Mouse (Mus musculus) thymus, postnatal 14 days (tissue): Measurements from ENCODE around the gene Gm10320.

ENCODE experiments used
- DNase-seq: peaks from one replicate; pipeline ENCODE4 v3.0.0; 2021

The Gm10320 gene

DNA sequence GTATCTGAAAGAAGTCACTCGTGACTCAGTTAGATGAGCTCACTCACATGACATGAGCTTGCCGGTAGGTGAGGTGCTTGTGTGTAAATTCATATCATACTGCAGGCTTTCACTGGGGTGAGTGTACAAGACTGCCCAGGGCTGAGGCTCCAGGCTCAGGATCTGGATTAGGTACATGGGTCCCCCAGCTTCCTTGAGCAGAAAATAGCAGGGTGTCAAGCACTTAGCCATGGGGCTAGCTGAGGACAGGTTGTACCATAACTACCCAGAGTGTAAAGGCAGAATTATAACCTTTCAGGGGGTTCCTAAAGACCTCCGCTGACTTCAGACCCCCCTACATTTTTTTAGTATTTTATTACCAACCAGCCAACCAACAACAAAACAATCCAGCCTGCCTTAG lies at the start of gene Gm10320:
TSS of gene Gm10320 (minus strand) at position 93 of the 400 bp plus-strand sequence.
- DNase-seq: no peak

DNA sequence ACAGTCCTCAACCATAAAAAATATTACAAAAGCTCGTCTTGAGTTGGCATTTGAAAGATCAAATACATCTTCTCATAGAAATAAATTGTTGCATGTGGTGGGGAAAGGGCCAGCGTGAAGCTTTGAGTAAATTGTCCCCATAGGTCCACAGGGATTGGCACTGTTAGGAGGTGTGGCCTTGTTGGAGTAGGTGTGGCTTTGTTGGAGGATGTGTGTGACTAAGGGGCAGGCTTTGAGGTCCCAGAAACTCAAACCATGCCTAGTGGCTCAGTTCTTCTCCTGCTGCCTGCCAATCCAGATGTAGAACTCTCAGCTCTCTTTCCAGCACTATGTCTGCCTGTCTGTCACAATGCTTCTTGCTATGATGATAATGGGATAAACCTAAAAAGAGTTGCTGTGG lies 49.8 kb upstream of the Gm10320 start:
- DNase-seq: no peak

DNA sequence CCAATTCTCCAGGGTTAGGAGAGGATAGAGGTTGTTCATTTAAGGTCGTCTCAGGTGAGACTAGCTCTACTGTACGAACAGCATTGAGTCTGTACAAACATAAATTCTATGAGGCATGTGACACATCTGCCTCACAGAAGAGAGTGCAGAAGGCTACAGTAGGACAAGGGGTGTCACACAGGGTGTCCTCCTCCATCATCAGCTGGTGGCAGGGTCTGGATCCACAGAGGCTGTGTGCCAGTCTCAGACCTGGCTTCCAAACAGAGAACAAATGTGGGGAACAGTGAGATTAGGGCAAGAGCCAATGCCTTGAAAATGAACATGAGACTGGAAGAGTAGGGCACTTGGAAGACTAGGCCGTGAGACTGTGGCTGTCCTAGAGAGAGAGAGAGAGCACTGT lies 48.4 kb upstream of the Gm10320 start:
- no peak for DNase-seq

DNA sequence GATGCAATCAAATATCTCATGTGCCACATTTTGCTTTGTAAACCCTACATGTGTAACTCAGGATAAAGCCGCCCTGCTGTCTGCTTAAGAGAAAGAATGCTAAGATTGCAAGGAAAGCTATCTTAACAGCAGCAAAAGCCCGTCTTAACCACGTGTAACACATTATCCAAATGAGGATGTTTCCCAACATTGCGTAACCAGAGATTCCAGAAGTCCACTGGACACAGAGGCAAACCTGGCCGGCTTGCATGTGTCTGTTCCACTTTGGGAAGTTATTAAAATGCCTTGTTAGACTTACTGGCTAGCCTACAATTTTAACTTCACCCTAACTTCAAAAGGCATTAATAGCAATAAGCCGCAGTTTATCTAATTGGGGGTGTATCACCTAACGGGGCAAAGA lies 47.5 kb upstream of the Gm10320 start:
- DNase-seq: no peak

DNA sequence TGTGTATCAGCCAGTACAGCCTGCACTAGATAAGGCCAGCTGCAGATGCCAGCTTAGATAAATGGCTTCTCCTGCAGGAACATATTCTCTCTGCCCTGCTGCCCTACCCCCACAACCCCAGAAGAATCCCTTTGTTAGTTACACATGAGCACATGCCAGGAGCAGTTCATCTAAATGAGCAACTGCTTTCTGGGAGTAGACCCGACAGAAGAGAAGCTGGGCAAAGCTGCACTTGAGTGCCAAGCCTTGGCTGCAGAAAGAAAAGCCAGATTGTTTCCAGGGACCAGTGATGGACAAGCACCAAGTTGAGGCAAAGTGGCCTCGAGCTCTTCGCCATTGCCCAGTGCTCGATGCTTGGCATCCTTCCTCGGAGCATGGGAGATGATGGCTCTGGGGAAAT lies 46.8 kb upstream of the Gm10320 start:
- DNase-seq: no peak

DNA sequence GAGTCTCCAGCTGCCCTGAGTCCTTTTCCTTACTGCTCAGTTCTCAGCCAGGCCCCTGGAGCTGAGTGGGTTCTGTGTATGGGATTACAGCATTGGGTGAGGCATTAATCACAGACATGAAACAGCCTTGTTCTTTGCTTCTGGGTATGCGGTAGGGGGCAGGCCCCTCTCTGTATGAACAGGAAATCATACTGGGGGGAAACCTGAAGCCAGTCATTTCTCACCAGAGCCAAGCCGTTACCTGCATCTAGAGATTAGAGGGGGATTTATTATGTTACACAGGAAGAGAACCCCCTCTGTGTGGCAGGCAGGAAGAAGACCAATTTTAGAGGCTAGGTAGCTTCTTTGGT lies 43.1 kb upstream of the Gm10320 start:
- DNase-seq: no peak

DNA sequence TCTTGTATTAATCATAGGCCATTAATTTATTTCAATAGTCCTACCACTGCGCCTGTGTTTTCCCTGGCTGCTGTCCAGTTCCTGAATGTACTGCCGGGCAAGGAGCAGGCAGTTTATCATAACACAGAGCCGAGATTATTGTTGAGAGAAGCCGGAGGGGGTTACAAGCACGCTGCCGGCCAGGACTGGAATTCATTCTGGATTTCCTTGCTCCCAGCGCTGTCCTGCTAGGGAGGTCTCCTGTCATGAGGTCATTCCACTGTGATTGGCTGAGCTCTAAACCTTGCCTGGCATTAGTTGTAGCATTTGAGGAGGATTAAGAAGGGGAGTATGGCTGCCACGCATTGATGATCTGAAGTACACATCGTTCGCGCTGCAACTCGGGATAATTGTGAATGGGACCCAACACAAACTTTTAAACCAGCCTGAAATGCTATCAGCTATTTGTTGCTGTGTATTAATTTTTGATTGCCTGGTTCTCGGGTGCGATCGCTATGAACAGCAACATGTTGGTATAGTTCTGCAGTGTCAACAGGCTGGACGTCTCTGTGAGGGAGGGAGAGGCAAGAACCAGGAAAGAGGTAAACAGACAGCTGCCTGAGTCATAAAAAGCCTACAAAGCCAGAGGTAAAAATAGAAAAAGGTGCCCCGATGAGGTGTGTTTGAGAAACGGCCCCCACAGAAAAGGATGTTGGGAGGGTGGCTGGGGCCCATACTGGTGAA lies 42.5 kb upstream of the Gm10320 start:
- DNase-seq: no peak

DNA sequence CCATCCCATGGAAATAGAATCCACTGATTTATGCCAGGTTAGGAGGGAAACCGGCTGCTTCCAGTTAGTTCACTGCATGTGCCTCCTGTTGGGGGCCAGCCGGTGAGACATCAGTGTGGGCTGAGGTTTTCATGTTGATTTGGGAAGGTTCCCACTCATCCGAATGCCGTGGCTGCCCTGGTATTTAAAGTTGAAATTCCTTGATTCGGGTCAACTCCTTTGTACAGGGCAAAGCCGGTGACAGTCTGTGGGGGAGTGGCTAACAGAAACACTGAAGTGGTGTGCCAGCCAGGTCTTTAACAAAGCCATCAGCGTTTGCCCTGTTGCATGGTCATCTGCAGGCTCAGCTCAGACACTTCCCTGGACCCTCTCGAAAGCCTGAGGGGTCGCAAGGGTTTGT lies 41.6 kb upstream of the Gm10320 start:
- no peak for DNase-seq

DNA sequence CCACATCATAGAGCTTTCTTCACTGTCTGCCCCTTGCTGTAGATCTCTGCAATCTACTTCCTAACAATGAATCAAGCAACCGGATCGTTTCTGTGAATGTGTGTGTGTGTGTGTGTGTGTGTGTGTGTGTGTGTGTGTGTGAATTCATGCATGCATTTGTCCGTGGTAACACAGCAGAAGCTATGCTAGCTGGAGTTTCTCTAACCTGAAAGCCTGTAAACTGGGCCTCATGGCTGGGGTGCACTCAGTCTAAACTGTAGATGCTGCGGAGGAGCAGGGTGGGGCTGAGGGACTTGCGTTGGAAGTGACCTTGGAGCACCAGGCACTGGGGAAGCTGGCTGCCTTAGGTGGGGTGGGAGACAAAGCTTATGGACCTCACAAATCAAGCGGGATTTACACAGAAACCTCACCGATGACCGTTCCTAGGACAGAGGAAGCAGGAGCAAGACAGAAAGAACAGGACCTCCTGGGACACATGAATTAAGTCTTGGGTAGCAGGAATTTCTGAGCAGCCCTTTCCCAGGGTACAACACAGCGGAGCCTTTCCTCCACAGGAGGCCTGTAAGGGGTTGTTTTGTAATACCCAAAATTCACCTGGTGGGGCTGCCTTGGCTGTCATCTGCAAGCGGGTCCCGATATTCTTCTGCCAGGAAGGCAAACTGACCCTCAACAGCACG lies 41.0 kb upstream of the Gm10320 start:
- no peak for DNase-seq

DNA sequence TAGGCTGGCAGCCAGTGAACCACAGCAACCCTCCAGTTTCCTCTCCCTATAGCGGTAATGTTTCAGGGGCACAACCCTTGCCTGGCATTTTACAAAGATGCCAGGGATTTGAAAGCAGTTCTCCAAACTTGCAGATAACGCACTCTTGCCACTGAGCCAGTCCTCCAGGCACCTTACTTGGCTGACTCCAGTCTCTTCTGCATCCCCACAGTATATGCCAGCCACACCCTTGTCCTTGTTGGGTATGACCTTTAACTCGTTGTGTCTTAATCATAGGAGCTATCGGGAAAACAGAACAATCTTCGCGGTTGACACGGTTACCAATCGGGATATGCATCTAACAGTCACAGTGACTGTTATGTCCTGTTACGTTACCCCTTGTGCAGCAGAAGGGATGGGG lies 40.2 kb upstream of the Gm10320 start:
- no peak for DNase-seq

DNA sequence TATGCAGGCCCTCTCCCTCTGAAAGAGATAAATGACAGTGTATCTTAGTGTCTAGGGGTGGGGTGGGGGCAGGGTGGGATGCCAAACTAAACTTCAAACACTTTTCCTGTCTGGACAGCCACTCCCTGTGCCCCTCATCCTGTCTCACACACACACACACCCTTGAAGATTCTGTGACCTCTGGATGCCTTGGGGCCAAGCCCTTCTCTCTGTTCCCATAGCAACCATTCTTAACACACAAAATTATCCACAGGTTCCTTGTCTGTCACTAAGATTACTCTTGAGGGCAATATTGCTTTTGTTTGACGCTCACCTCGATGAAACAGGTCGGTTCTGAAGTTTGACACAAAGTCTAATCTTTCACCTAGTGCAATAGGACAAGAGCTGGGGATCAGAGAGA lies 39.5 kb upstream of the Gm10320 start:
- no peak for DNase-seq

DNA sequence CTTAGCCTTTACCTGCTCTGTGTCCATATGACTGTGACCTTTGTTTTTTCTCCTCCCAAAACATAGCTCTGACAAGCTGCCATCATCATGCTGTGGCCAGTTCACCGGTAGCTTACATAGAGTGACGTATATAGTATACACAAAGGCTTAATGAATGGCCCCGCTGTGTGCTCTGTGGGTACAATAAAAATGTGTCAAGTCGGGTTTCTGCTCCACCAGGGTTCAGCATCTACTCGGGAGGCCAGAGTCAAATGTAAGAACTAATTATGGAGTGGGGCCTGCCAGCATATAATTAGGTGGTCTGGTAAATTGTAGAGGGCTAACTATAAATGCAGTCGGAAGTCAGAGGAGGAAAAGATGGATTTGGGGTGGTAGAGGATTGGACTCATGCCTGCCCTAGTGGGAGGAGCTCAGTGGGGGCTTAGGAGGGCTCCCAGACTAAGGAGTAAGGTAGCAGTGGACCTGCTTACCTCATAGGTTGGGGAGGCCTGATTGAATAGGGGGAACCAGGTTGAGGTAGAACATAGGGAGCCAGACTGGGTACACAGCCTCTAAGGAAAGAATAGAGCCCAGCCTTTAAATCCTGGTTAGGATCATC lies 32.0 kb upstream of the Gm10320 start:
- no peak for DNase-seq

DNA sequence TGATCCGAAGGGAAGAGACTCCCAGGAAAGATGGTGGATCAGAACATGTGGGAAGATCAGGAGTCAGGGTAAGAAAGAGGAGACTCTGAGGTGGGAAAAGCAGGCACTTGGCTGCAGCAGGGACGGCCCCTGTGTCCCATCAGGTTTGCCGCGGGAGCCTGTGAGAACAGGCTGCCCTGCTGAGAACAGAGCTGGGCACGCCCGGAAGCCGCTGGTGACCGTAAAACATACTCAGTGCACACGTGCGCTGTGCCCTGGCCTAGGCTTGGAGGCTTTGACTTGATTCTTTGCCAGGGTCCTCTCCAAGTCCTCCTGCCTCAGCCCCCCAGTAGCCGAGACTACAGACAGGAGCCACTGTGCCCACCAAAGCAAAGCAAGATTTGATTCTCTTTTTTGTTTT lies 26.5 kb upstream of the Gm10320 start:
- DNase-seq: no peak

DNA sequence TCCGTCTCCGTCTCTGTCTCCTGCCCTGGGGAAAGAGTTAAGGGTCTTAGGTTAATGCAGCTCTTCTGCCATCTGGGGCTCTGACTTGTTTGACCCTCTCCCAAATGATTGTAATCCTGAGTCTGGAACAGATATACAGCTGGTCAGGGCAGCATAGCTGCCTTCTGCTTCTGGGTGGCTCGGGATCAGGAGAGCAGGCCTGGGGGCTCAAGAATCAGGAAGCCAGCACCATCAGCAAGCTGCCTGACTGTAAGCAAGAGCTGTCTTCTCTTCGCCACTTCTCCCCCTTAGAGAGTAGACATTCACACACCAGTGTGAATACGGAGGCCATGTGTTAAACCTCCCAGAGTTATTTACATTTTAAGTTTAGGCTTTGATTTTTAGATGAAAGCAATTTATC lies 25.9 kb upstream of the Gm10320 start:
- no peak for DNase-seq

DNA sequence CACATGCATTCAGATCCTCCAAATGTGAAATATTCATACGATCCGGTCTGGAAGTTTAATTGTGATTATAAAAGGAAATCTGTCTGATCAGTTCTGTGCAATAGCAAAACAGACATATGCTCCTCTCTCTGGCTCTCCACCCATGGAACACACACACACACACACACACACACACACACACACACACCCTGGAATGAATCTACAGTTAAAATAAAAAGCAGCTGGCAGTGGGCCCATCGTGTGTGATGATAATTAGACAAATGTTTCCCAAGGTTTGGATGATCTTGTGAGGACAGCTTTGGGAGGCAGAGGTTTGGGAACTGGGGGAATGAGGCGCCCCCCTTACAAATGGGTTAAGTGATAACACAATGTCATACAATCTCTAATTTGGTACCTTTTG lies 25.2 kb upstream of the Gm10320 start:
- no peak for DNase-seq

DNA sequence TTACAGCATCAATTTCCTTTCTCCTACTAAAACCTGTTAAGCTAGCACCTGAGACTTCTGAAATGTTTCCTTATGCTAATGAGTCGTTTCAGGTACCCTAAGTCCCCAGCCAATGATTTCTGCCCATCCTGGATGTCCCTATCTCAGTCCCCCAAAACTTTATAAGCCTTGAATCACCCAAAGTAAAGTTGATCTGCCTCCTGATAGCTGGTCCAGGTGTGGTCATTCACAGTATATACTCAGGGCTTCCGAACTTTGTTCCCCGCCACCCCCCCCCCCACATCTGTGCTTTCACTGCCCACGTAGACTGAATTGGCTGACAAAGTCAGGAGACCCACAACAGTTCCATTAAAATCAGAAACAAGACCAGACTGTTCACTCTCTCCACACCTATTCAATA lies 20.3 kb upstream of the Gm10320 start:
- no peak for DNase-seq

DNA sequence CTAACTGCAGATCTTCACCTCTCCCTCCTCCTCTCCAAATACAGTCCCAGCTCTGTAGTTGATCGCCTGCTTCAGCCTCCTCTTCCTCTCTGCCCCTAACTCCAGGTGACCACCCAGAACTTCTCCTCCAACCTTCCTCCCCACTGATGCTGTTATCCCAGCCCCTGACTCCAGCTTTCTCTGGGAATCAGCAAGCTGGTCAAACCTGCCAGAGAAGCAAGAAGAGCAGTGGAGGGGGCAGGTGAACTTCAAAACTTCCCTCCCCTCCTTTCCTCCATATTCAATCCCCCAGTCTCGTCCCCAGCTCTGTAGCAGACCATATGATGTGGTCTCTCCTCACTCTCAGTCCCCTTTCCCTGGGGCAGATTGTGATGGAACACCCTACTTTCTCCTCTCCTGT lies 15.9 kb upstream of the Gm10320 start:
- no peak for DNase-seq

DNA sequence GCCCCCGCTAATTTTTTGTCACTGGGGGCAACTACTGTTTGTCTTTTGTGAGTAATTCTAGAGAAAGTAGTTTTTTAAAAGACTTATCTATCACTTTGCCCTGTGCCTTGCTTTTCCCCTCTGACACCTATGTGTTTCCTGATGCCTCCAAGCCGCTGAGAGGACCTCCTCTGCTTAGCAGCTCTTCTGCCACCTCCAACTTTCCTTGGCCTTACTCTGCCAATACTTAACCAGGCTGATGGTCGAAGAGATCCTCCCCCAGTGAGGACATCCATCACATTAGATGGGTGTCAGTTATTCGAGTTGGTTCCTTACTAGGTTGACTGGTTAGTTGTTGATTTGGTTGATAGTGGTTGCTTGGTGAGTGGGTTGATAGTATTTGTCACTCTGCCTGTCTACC lies 14.7 kb upstream of the Gm10320 start:
- no peak for DNase-seq

DNA sequence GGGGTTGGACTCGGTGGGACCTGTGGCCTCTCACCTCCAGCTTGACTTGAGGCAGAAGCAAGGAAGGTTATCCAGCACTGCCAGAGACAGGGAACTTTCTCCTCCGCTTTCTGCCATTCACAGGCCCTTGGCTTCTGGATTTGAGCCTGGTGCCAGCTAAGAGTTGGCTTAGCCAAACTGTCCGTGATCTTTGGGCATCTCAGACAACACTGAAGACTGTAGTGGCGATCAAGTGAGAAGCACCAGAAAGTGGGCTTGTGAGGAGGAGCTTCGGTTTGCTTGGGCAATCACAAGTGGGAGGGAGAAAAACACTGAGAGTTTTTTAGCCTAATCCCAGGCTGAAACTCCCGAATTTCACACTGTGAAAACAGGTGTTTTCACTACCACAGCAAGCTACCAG lies 14.2 kb upstream of the Gm10320 start:
- no peak for DNase-seq

DNA sequence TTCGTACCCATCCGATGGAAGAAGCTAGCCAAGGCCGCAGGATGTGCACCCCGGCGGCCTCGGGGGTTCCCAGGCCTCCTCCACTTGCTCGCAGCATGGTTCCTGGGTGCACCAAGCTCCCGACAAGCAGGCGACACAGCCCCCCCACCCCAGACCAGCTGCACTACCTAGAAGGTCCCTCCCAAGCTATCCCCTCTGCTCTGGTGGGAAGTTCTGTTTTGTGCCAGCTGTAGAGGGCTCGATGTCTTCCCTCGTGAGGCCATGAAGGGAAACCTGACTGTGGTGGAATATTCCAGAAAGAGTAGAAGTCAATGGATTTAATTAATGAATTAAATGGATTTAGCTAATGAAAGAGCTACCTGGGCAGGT lies 13.7 kb upstream of the Gm10320 start:
- no peak for DNase-seq

DNA sequence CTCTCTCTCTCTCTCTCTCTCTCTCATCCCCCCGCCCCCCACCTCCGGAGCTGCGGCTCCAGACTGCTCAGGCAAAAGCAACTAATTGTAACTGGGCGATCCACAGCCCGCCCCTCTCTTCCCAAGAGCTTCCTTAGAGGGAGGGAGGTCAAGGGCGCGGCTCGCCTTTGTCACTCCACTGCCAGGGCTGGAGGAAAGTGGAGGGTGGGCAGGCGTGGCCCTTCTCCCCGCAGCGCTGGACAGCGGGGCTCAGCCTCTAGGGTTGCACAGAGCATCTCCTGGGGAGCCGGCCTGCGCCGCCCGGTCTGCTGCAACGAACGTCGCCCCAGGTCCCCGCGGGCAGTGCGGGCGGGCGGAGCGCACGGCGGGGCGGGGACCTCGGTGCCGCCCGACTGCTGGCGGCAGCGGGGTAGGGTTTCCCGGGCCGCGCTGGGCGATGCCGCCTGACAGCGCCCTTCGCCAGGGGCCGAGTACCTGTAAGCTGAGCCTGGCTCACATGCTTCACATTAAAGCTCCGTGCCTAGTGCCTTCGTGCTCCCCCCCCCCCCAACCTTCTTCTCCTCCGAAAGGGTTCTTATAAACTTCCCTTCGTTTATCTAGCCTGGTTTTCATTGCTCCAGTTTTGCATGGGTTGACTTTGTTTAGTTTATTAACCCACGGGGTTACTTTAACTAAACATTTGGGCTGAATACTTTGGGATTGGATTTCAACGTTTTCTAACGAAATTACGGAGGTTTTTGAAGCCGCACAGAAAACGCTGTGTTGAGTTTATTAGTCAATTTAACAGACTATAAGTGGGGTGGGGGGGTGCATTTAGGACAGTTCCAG lies 13.1 kb upstream of the Gm10320 start:
- no peak for DNase-seq

DNA sequence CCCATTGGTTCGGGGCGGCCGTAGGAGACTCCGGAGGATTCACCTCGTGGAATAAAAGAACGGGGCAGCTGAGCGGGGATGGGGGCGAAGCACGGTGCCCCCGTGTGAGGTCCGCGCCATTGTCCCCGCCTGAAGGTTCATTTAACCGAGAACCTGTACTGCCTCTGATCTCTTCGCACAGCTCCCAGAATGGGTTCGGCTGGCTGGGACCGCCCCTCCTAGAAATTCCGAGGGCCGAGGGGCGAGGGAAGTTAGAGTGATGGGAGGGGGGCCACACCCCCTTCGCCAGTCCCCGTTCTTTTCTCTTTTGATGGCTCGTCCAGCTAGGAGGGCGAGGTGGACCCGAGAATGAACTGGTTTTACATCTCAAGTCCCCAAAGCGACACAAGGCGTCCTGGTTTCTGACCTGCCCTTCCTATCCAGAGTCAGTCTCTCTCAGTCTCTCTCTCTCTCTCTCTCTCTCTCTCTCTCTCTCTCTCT lies 12.4 kb upstream of the Gm10320 start:
- DNase-seq: no peak

DNA sequence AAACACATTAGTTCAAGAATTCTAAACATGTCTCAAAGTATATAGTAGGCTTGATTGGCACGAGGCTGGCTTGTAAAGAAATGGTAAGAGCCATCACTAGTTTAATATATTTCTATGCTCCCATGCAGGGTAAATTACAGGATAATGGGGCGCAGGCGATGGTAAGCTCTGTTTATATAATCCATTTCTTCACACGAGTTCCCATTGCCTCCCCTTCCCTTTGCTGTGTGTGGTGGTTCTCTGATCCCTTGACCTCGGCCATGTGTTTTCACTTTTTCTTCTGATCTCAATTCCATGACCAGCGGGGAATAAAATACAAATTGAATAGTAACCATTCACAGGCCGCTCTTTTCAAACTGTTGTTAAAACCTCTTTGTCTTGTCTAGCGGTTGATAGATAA lies 11.8 kb upstream of the Gm10320 start:
- no peak for DNase-seq
